Mouse (Mus musculus) forebrain, embryonic 11.5 days (tissue): Measurements from ENCODE around the gene Aamp. TPM values are rescaled to one million over a fixed set of nuclear protein-coding genes. Genes with fewer than 3 reads are reported as not detected.
A peak's percentile ranks its signal among the peaks of the same experiment; 100 is the strongest.
"Not testable (repeated sequence)": the region's sequence is repeated elsewhere in the genome, so short reads cannot be mapped to it uniquely, and the experiment has no call there.

Experiments used
- ATAC-seq: fragments of 200-750 bp; cut with Nextera tagmentation; replicated peaks from 2 replicates; pipeline ENCODE4 v1.8.0; 2017; ENCODE audit warnings: moderate TSS enrichment; ENCODE audit not compliant: low FRiP score
- DNase-seq: peaks from one replicate; pipeline ENCODE4 v3.0.0-alpha.2; 2017; ENCODE audit warnings: low spot score
- H3K27ac ChIP-seq: fragments of 300-500 bp; sonication (generic); 2 replicates; pipeline ENCODE4 v1.5.1; 2014; ENCODE audit warnings: low read depth, low read length
- H3K27me3 ChIP-seq: fragments of 300-500 bp; sonication (generic); 2 replicates; pipeline ENCODE4 v1.6.1; 2014; ENCODE audit warnings: mild to moderate bottlenecking, low read length, mixed read lengths; ENCODE audit not compliant: control insufficient read depth, insufficient read depth
- H3K36me3 ChIP-seq: fragments of 300-500 bp; sonication (generic); 2 replicates; pipeline ENCODE4 v1.6.1; 2014; ENCODE audit warnings: mild to moderate bottlenecking, low read length, moderate library complexity, mixed read lengths; ENCODE audit not compliant: control insufficient read depth, insufficient read depth
- H3K4me1 ChIP-seq: fragments of 300-500 bp; sonication (generic); replicated peaks from 2 replicates; pipeline ENCODE4 v1.6.1; 2014; ENCODE audit warnings: low read length, mixed read lengths; ENCODE audit not compliant: control insufficient read depth, insufficient read depth
- H3K4me2 ChIP-seq: fragments of 300-500 bp; sonication (generic); 2 replicates; pipeline ENCODE4 v1.6.1; 2014; ENCODE audit warnings: low read depth, mild to moderate bottlenecking, low read length, moderate library complexity, mixed read lengths; ENCODE audit not compliant: severe bottlenecking
- H3K4me3 ChIP-seq: fragments of 300-500 bp; sonication (generic); 2 replicates; pipeline ENCODE4 v1.5.1; 2014; ENCODE audit warnings: low read depth, low read length
- H3K9ac ChIP-seq: fragments of 300-500 bp; sonication (generic); 2 replicates; pipeline ENCODE4 v1.6.1; 2014; ENCODE audit warnings: low read length
- H3K9me3 ChIP-seq: fragments of 300-500 bp; sonication (generic); 2 replicates; pipeline ENCODE4 v1.6.1; 2016; ENCODE audit warnings: low read length, mixed read lengths; ENCODE audit not compliant: control insufficient read depth
- WGBS: fragments of 180-500 bp; shearing (Covaris S2); extraction: QIAGEN DNeasy Blood & Tissue Kit; methylation state at CpG from one replicate; pipeline ENCODE4 v1.1.7; 2014; 5-methylcytosine and 5-hydroxymethylcytosine counted together
- polyA plus RNA-seq: library from polyadenylated mRNA; unstranded; fragments of >200 nt; fragmentation: Nextera tagmentation; extraction: Ambion mirVana; gene quantifications from 2 replicates; pipeline ENCODE4 v1.2.1, GENCODE M21; 2014

Gene Aamp
- polyA plus RNA-seq, 1 experiment from 2014 or later: 185 TPM

GRCm38 (mm10) chr1:74289248-74289647 is 4.7 kb upstream of the Aamp start:
- H3K4me2 ChIP-seq: no peak overlapping the region
- H3K27me3 ChIP-seq: no peaks in the 10 kb centered on the region
- DNase-seq: no peak
- no peak overlapping the region for H3K9ac ChIP-seq
- no peaks in the 10 kb centered on the region for H3K36me3 ChIP-seq
- no peak overlapping the region for H3K4me3 ChIP-seq
- WGBS: 94% methylated on average over 9 of the region's 9 CpGs
- no peak for ATAC-seq
- H3K27ac ChIP-seq: no peak overlapping the region
- H3K9me3 ChIP-seq: no peaks in the 10 kb centered on the region
- peaks cover 3% of the 10 kb centered on the region for H3K4me1 ChIP-seq

GRCm38 (mm10) chr1:74288327-74288726 is 3.8 kb upstream of the Aamp start:
- no peak overlapping the region for H3K27ac ChIP-seq
- H3K27me3 ChIP-seq: no peaks in the 10 kb centered on the region
- no peak overlapping the region for H3K9ac ChIP-seq
- ATAC-seq (no peak), DNase-seq (no peak)
- H3K4me2 ChIP-seq: no peak overlapping the region
- H3K4me1 ChIP-seq: peaks cover 3% of the 10 kb centered on the region
- no peak overlapping the region for H3K4me3 ChIP-seq
- H3K9me3 ChIP-seq: no peaks in the 10 kb centered on the region
- H3K36me3 ChIP-seq: no peaks in the 10 kb centered on the region
- WGBS: 81% methylated on average over 4 of the region's 4 CpGs

- H3K4me1 ChIP-seq, H3K36me3 ChIP-seq, H3K9me3 ChIP-seq, ATAC-seq, H3K27me3 ChIP-seq, H3K4me2 ChIP-seq, DNase-seq, H3K4me3 ChIP-seq, H3K27ac ChIP-seq, H3K9ac ChIP-seq: not testable (repeated sequence)
- WGBS: 63% methylated on average over 15 of the region's 17 CpGs
These were observed 2.5 kb upstream of the Aamp start for GRCm38 (mm10) chr1:74286869-74287607.

- DNase-seq (no peak), ATAC-seq (no peak; the same call in 1 of the 2 replicates)
- H3K27me3 ChIP-seq: no peaks in the 10 kb centered on the region
- no peaks in the 10 kb centered on the region; the same call in none of the 2 replicates for H3K36me3 ChIP-seq
- peak overlapping the region; percentile 64 for H3K4me2 ChIP-seq
- 4% methylated on average over 23 of the region's 23 CpGs for WGBS
- peak overlapping the region; percentile 39 for H3K9ac ChIP-seq
- H3K27ac ChIP-seq: no peak overlapping the region
- no peaks in the 10 kb centered on the region for H3K9me3 ChIP-seq
- H3K4me1 ChIP-seq: peaks cover 3% of the 10 kb centered on the region
- peak overlapping the region; percentile 47 for H3K4me3 ChIP-seq
These were observed 873 bp upstream of the Aamp start for GRCm38 (mm10) chr1:74285212-74286010.

- DNase-seq (peak; percentile 73), ATAC-seq (peak; percentile 13)
- Histone ChIP-seq H3K27ac (no peak overlapping the region), H3K9ac (peak overlapping the region; percentile 75), H3K27me3 (no peaks in the 10 kb centered on the region), H3K4me1 (peaks cover 3% of the 10 kb centered on the region), H3K4me2 (peak overlapping the region; percentile 67), H3K36me3 (peaks cover 2% of the 10 kb centered on the region), H3K9me3 (no peaks in the 10 kb centered on the region), H3K4me3 (peak overlapping the region; percentile 71)
- WGBS: 13% methylated on average over 15 of the region's 15 CpGs
These were observed 663 bp downstream of the Aamp start for GRCm38 (mm10) chr1:74283686-74284463.

GRCm38 (mm10) chr1:74282896-74283625 is 1.5 kb downstream of the Aamp start:
- no peak overlapping the region for H3K27ac ChIP-seq
- H3K4me1 ChIP-seq: peaks cover 3% of the 10 kb centered on the region
- no peaks in the 10 kb centered on the region for H3K9me3 ChIP-seq
- H3K4me3 ChIP-seq: no peak overlapping the region
- no peak overlapping the region for H3K4me2 ChIP-seq
- ATAC-seq (no peak), DNase-seq (no peak)
- H3K27me3 ChIP-seq: no peaks in the 10 kb centered on the region
- WGBS: 86% methylated on average over 10 of the region's 10 CpGs
- peaks cover 2% of the 10 kb centered on the region for H3K36me3 ChIP-seq
- no peak overlapping the region for H3K9ac ChIP-seq

- no peak overlapping the region for H3K27ac ChIP-seq
- H3K4me1 ChIP-seq: peaks cover 3% of the 10 kb centered on the region
- 94% methylated on average over 8 of the region's 8 CpGs for whole genome bisulfite sequencing
- no peaks in the 10 kb centered on the region for H3K27me3 ChIP-seq
- H3K9ac ChIP-seq: no peak overlapping the region
- ATAC-seq: no peak
- DNase-seq: no peak
- no peak overlapping the region for H3K4me3 ChIP-seq
- H3K4me2 ChIP-seq: no peak overlapping the region
- H3K9me3 ChIP-seq: no peaks in the 10 kb centered on the region
- peaks cover 2% of the 10 kb centered on the region for H3K36me3 ChIP-seq
These were observed 2.7 kb downstream of the Aamp start for GRCm38 (mm10) chr1:74281886-74282285.

- H3K9ac ChIP-seq: no peak overlapping the region
- DNase-seq: no peak
- ATAC-seq: no peak
- H3K27me3 ChIP-seq: no peaks in the 10 kb centered on the region
- no peaks in the 10 kb centered on the region for H3K9me3 ChIP-seq
- H3K4me1 ChIP-seq: peaks cover 3% of the 10 kb centered on the region
- no peak overlapping the region for H3K27ac ChIP-seq
- peaks cover 2% of the 10 kb centered on the region for H3K36me3 ChIP-seq
- H3K4me2 ChIP-seq: no peak overlapping the region
- H3K4me3 ChIP-seq: no peak overlapping the region
- WGBS: 87% methylated on average over 2 of the region's 2 CpGs
These were observed 3.2 kb downstream of the Aamp start for GRCm38 (mm10) chr1:74281372-74281771.
